Mouse (Mus musculus): ENCODE data around the gene Dock11. TPM values are rescaled to one million over a fixed set of nuclear protein-coding genes. Genes with fewer than 3 reads are reported as not detected.

The Dock11 gene
- polyA plus RNA-seq (2012; rRNA removed; ENCODE audit: low replicate concordance) = 0.15 and 0.76 TPM in 2 replicates

GRCm38 (mm10) chrX:35888087-35888895 is at the start of gene Dock11:
Dock11 (plus strand) TSS chrX:35888832.

GRCm38 (mm10) chrX:36111622-36112421 is 223.2 kb downstream of the Dock11 start, which contains the start of gene Il13ra1:
Il13ra1 (plus strand) TSS chrX:36112110.

Other genes with a start within 250 kb of the Dock11 start
- gene Il13ra1, start 223.3 kb downstream of the Dock11 start, polyA plus RNA-seq (2012; rRNA removed; ENCODE audit: low replicate concordance) = 4.3 and 4.7 TPM in 2 replicates